Mouse (Mus musculus) MEL (cell line): ENCODE data around the gene Gm853. TPM values are rescaled to one million over a fixed set of nuclear protein-coding genes. Genes with fewer than 3 reads are reported as not detected.
A peak's percentile ranks its signal among the peaks of the same experiment; 100 is the strongest.

Source experiments
- DNase-seq: peaks from one replicate; pipeline ENCODE4 v3.0.0; 2011; ENCODE audit warnings: low read depth, low spot score
- H3K27ac ChIP-seq: 2 replicates; pipeline ENCODE4 v1.5.1; 2012; ENCODE audit warnings: low read depth, mild to moderate bottlenecking, control low read depth, low read length, moderate library complexity; ENCODE audit not compliant: control insufficient read depth
- H3K27me3 ChIP-seq, 2 experiments: fragments of 150-350 bp in 1 of 2; sonication (generic) in 1 of 2; 2 replicates each; pipeline ENCODE4 v1.6.1; 2012; ENCODE audit warnings: low read length in 2 of 2, mild to moderate bottlenecking in 2 of 2, improper control_type of control experiment in 1 of 2, moderate library complexity in 1 of 2; ENCODE audit not compliant: insufficient read depth in 2 of 2, control insufficient read depth in 1 of 2
- H3K36me3 ChIP-seq, 2 experiments: 2 replicates each; pipeline ENCODE4 v1.6.1; 2012 to 2014; ENCODE audit warnings: low read length in 2 of 2, improper control_type of control experiment in 1 of 2, inconsistent platforms in 1 of 2, mild to moderate bottlenecking in 1 of 2; ENCODE audit not compliant: insufficient read depth in 2 of 2, control insufficient read depth in 1 of 2
- H3K4me1 ChIP-seq, 2 experiments: fragments of 150-350 bp in 1 of 2; sonication (generic) in 1 of 2; 2 replicates each; pipeline ENCODE4 v1.6.1; 2012; ENCODE audit warnings: low read length in 2 of 2, improper control_type of control experiment in 1 of 2, mild to moderate bottlenecking in 1 of 2; ENCODE audit not compliant: insufficient read depth in 2 of 2, control insufficient read depth in 1 of 2
- H3K4me3 ChIP-seq, 2 experiments: fragments of 150-350 bp in 1 of 2; sonication (generic) in 1 of 2; 2 replicates each; pipeline ENCODE4 v1.5.1; 2012; ENCODE audit warnings: low read depth in 2 of 2, low read length in 2 of 2, mild to moderate bottlenecking in 2 of 2, moderate library complexity in 2 of 2, control low read depth in 1 of 2, improper control_type of control experiment in 1 of 2; ENCODE audit not compliant: control insufficient read depth in 1 of 2, insufficient read depth in 1 of 2
- H3K79me2 ChIP-seq: 2 replicates; pipeline ENCODE4 v1.6.1; 2012; ENCODE audit warnings: mild to moderate bottlenecking, low read length, moderate library complexity; ENCODE audit not compliant: control insufficient read depth, poor library complexity, insufficient read depth
- H3K9ac ChIP-seq: 2 replicates; pipeline ENCODE4 v1.6.1; 2012; ENCODE audit warnings: low read depth, mild to moderate bottlenecking, control low read depth, low read length, moderate library complexity; ENCODE audit not compliant: control insufficient read depth, poor library complexity, severe bottlenecking
- H3K9me3 ChIP-seq: fragments of 150-350 bp; sonication (generic); replicated peaks from 2 replicates; pipeline ENCODE4 v1.6.1; 2012; ENCODE audit warnings: mild to moderate bottlenecking, low read length, improper control_type of control experiment, moderate library complexity; ENCODE audit not compliant: insufficient read depth
- BHLHE40 ChIP-seq: IDR thresholded peaks from 2 replicates; pipeline ENCODE4 v1.6.1; 2012; ENCODE audit warnings: low read depth, mild to moderate bottlenecking, inconsistent platforms, low read length, improper control_type of control experiment, borderline replicate concordance
- CHD1 ChIP-seq: IDR thresholded peaks from 2 replicates; pipeline ENCODE4 v1.6.1; 2012; ENCODE audit warnings: low read depth, mild to moderate bottlenecking, inconsistent platforms, low read length, improper control_type of control experiment
- CTCF ChIP-seq, 3 experiments: IDR thresholded peaks in 2 of 3; conservative IDR thresholded peaks in 1 of 3; 2 replicates each; pipeline ENCODE4 v1.5.1; 2011 to 2012; ENCODE audit warnings: low read length in 3 of 3, low read depth in 2 of 3, mild to moderate bottlenecking in 2 of 3, improper control_type of control experiment in 1 of 3, inconsistent platforms in 1 of 3, mixed read lengths in 1 of 3, moderate library complexity in 1 of 3; ENCODE audit not compliant: control insufficient read depth in 1 of 3, insufficient read depth in 1 of 3, poor library complexity in 1 of 3, severe bottlenecking in 1 of 3
- GABPA ChIP-seq: IDR thresholded peaks from 2 replicates; pipeline ENCODE4 v1.6.1; 2012; ENCODE audit warnings: low read depth, mild to moderate bottlenecking, inconsistent platforms, low read length, improper control_type of control experiment, moderate library complexity
- GATA1 ChIP-seq: IDR thresholded peaks from 2 replicates; pipeline ENCODE4 v1.6.1; 2011; ENCODE audit warnings: low read depth, low read length, improper control_type of control experiment
- MAX ChIP-seq: IDR thresholded peaks from 2 replicates; pipeline ENCODE4 v1.6.1; 2011; ENCODE audit warnings: low read length, improper control_type of control experiment
- MXI1 ChIP-seq: IDR thresholded peaks from 2 replicates; pipeline ENCODE4 v1.6.1; 2011; ENCODE audit warnings: mild to moderate bottlenecking, low read depth, low read length, improper control_type of control experiment
- MYC ChIP-seq: IDR thresholded peaks from 2 replicates; pipeline ENCODE4 v1.6.1; 2011; ENCODE audit warnings: low read depth, mild to moderate bottlenecking, low read length, improper control_type of control experiment, moderate library complexity
- NELFE ChIP-seq: IDR thresholded peaks from 2 replicates; pipeline ENCODE4 v1.6.1; 2011; ENCODE audit warnings: low read depth, low read length, improper control_type of control experiment
- POLR2A ChIP-seq, 2 experiments: IDR thresholded peaks; 2 replicates each; pipeline ENCODE4 v1.6.1; 2011 to 2012; ENCODE audit warnings: low read length in 2 of 2, mild to moderate bottlenecking in 2 of 2, control low read depth in 1 of 2, improper control_type of control experiment in 1 of 2, low read depth in 1 of 2, moderate library complexity in 1 of 2; ENCODE audit not compliant: control insufficient read depth in 1 of 2, insufficient read depth in 1 of 2, poor library complexity in 1 of 2
- RAD21 ChIP-seq: IDR thresholded peaks from 2 replicates; pipeline ENCODE4 v1.6.1; 2011; ENCODE audit warnings: mild to moderate bottlenecking, low read depth, low read length, improper control_type of control experiment
- SMC3 ChIP-seq: IDR thresholded peaks from 2 replicates; pipeline ENCODE4 v1.6.1; 2011; ENCODE audit warnings: low read depth, low read length, improper control_type of control experiment
- TAL1 ChIP-seq: IDR thresholded peaks from 2 replicates; pipeline ENCODE4 v1.6.1; 2012; ENCODE audit warnings: mild to moderate bottlenecking, inconsistent platforms, low read length, moderate library complexity, mixed read lengths
- TBP ChIP-seq: IDR thresholded peaks from 2 replicates; pipeline ENCODE4 v1.8.0; 2011; ENCODE audit warnings: low read depth, low read length, improper control_type of control experiment
- USF1 ChIP-seq: IDR thresholded peaks from 2 replicates; pipeline ENCODE4 v1.6.1; 2014; ENCODE audit warnings: low read depth, mild to moderate bottlenecking, inconsistent platforms, low read length, improper control_type of control experiment, moderate library complexity
- polyA plus RNA-seq, 2 experiments: library from polyadenylated mRNA; stranded (reverse) in 1 of 2; unstranded in 1 of 2; fragments of >175 nt in 1 of 2; fragments of >200 nt in 1 of 2; gene quantifications; 2 replicates each; pipeline versions ENCODE4 v1.2.1 to v1.2.4; 2012; ENCODE audit warnings: low replicate concordance in 2 of 2, low read depth in 1 of 2; ENCODE audit not compliant: insufficient read length in 2 of 2, insufficient read depth in 1 of 2, missing spikeins in 1 of 2
- total RNA-seq: library from RNA; depleted of rRNA; stranded (reverse); fragments of 300-350 nt; gene quantifications from 2 replicates; pipeline ENCODE4 v1.2.3, GENCODE M21; 2012

Gene Gm853
- total and polyA plus RNA-seq, 3 experiments, result 0.04 TPM; not detected in 2

GRCm38 (mm10) chr4:130260406-130260805 lies 38.2 kb upstream of the Gm853 start:
- H3K4me3 ChIP-seq, result no peak overlapping the region
- H3K36me3 ChIP-seq, result no peaks in the 10 kb centered on the region
- no peaks in the 10 kb centered on the region for H3K4me1 ChIP-seq
- peak; percentile 46 for DNase-seq
- no peaks in the 10 kb centered on the region for H3K27me3 ChIP-seq
- H3K9me3 ChIP-seq, result no peaks in the 10 kb centered on the region
- no peak overlapping the region for H3K9ac ChIP-seq
- no peaks in the 10 kb centered on the region for H3K79me2 ChIP-seq
- H3K27ac ChIP-seq, result no peak overlapping the region
- TF ChIP-seq CTCF (IDR thresholded peaks at IDR 0.05 in 2 of 3, conservative IDR thresholded peaks at IDR 0.05 in 1 of 3; ENCODE audit: control insufficient read depth in 1 of 3, insufficient read depth in 1 of 3, low read depth in 2 of 3, low read length in 3 of 3, poor library complexity in 1 of 3, severe bottlenecking in 1 of 3), result peak; percentile 51 to 65 (median 60)
- peak; percentile 63 for TF ChIP-seq SMC3
- TF ChIP-seq RAD21, result peak; percentile 17
- TF ChIP-seq TAL1, result no peak

- no peak overlapping the region for H3K9ac ChIP-seq
- DNase-seq, result peak; percentile 95
- H3K36me3 ChIP-seq, result peaks cover 0 to 5% of the 10 kb centered on the region in 2 experiments; a peak in 1 of 4 replicates
- H3K4me3 ChIP-seq, result peak overlapping the region in 1 of 2 experiments; percentile 21; a peak in 1 of 4 replicates
- no peaks in the 10 kb centered on the region for H3K9me3 ChIP-seq
- no peaks in the 10 kb centered on the region for H3K79me2 ChIP-seq
- peak; percentile 13; the same call in 1 of the 2 replicates for TF ChIP-seq GATA1
- TF ChIP-seq CHD1, result peak; percentile 75; the same call in 1 of the 2 replicates
- TF ChIP-seq TBP, result no peak
- TF ChIP-seq NELFE, result peak; percentile 10; the same call in 1 of the 2 replicates
- peak in 1 of 2 experiments; percentile 34; a peak in 1 of 4 replicates for TF ChIP-seq POLR2A (IDR thresholded peaks at IDR 0.05; ENCODE audit: control insufficient read depth in 1 of 2, insufficient read depth in 1 of 2, low read depth in 1 of 2, low read length in 2 of 2, poor library complexity in 1 of 2)
- no peak for TF ChIP-seq GABPA
- TF ChIP-seq BHLHE40, result no peak
- TF ChIP-seq TAL1, result peak; percentile 68
- TF ChIP-seq, all 39 proteins: peak for 5
- Histone ChIP-seq H3K27me3 (no peaks in the 10 kb centered on the region), H3K4me1 (peaks cover 5 to 25% of the 10 kb centered on the region in 2 experiments; a peak in 3 of 4 replicates), H3K27ac (peak overlapping the region; percentile 71)
Measured at GRCm38 (mm10) chr4:130252441-130253157, 30.4 kb upstream of the Gm853 start.

- peak overlapping the region; percentile 49 to 86 for H3K4me3 ChIP-seq
- TF ChIP-seq POLR2A (IDR thresholded peaks at IDR 0.05; ENCODE audit: control insufficient read depth in 1 of 2, insufficient read depth in 1 of 2, low read depth in 1 of 2, low read length in 2 of 2, poor library complexity in 1 of 2), result no peak
- peak; percentile 78 for TF ChIP-seq BHLHE40
- TF ChIP-seq MYC, result peak; percentile 88
- TF ChIP-seq MAX, result peak; percentile 82; the same call in 1 of the 2 replicates
- peak; percentile 78 for TF ChIP-seq USF1
- TF ChIP-seq MXI1, result peak; percentile 95
- no peak for TF ChIP-seq TAL1
- H3K4me1 ChIP-seq, result peaks cover 5 to 25% of the 10 kb centered on the region in 2 experiments; a peak in 3 of 4 replicates
- H3K9ac ChIP-seq, result peak overlapping the region; percentile 56
- DNase-seq, result peak; percentile 69
- no peaks in the 10 kb centered on the region for H3K9me3 ChIP-seq
- H3K79me2 ChIP-seq, result no peaks in the 10 kb centered on the region
- H3K27me3 ChIP-seq, result no peaks in the 10 kb centered on the region
- H3K36me3 ChIP-seq, result peaks cover 0 to 5% of the 10 kb centered on the region in 2 experiments; a peak in 1 of 4 replicates
- peak overlapping the region; percentile 68 for H3K27ac ChIP-seq
Measured at GRCm38 (mm10) chr4:130251763-130252162, 29.6 kb upstream of the Gm853 start.
